Mouse (Mus musculus) left cerebral cortex, adult 2 months (tissue): ENCODE results near the gene Prkg1. TPM values are rescaled to one million over a fixed set of nuclear protein-coding genes. Genes with fewer than 3 reads are reported as not detected.

Source experiments
- DNase-seq, 2 experiments: peaks; one replicate each; pipeline ENCODE4 v3.0.0; 2021 to 2022; ENCODE audit warnings: low spot score in 2 of 2, mixed read lengths in 1 of 2; ENCODE audit errors: extremely low spot score in 1 of 2
- H3K27ac ChIP-seq: fragments of 200-600 bp; 2 replicates; pipeline ENCODE4 v1.8.1; 2022
- H3K4me3 ChIP-seq: fragments of 200-600 bp; 2 replicates; pipeline ENCODE4 v1.8.1; 2022
- CTCF ChIP-seq: fragments of 200-600 bp; IDR thresholded peaks from 2 replicates; pipeline ENCODE4 v1.8.1; 2022; ENCODE audit warnings: antibody characterized with exemption, mild to moderate bottlenecking, moderate library complexity
- intact Hi-C: fragments of 180-260 bp; cut with DNase I; formaldehyde crosslinking; loops from one replicate; pipeline ENCODE4 v1.15.1; 2025
- total RNA-seq, 2 experiments: library from RNA; stranded (reverse); gene quantifications; 2 replicates each; pipeline ENCODE4 v1.2.3; 2021

Gene Prkg1
- total RNA-seq, 2 experiments from 2014 or later, result 18.9 to 21.9 TPM

GRCm38 (mm10) chr19:30842640-30843039, 922.2 kb downstream of the Prkg1 start:
- intact Hi-C loops, result loop anchor here (5.0 to 10.0 kb wide), 5 partner anchors 178 to 915 kb away; partner anchors contain the start of gene Cstf2t
- H3K27ac ChIP-seq, result no peak overlapping the region
- no peak overlapping the region for H3K4me3 ChIP-seq
- TF ChIP-seq CTCF, result no peak
- no peak for DNase-seq

- intact Hi-C loops, result no loop called here
- no peak for TF ChIP-seq CTCF
- DNase-seq, result no peak
These were observed 931.7 kb downstream of the Prkg1 start for GRCm38 (mm10) chr19:30833045-30833651.

GRCm38 (mm10) chr19:30829231-30829775, 935.5 kb downstream of the Prkg1 start:
- intact Hi-C loops, result no loop called here
- no peak for DNase-seq
- no peak for TF ChIP-seq CTCF
- Histone ChIP-seq H3K27ac (no peak overlapping the region), H3K4me3 (no peak overlapping the region)

More at GRCm38 (mm10) chr19:30833045-30833651, 931.7 kb downstream of the Prkg1 start:
- Histone ChIP-seq H3K4me3 (no peak overlapping the region), H3K27ac (no peak overlapping the region)

GRCm38 (mm10) chr19:30827820-30828219, 937.0 kb downstream of the Prkg1 start:
- DNase-seq, result no peak
- intact Hi-C loops, result no loop called here
- Histone ChIP-seq H3K27ac (no peak overlapping the region), H3K4me3 (no peak overlapping the region)
- peak; percentile 29 for TF ChIP-seq CTCF

GRCm38 (mm10) chr19:30826106-30826505, 938.7 kb downstream of the Prkg1 start:
- no peak overlapping the region for H3K27ac ChIP-seq
- no peak overlapping the region for H3K4me3 ChIP-seq
- TF ChIP-seq CTCF, result no peak
- DNase-seq, result no peak
- intact Hi-C loops, result no loop called here

- TF ChIP-seq CTCF, result no peak
- no peak overlapping the region for H3K27ac ChIP-seq
- intact Hi-C loops, result no loop called here
- no peak for DNase-seq
- no peak overlapping the region for H3K4me3 ChIP-seq
These were observed 949.2 kb downstream of the Prkg1 start for GRCm38 (mm10) chr19:30815661-30816060.

GRCm38 (mm10) chr19:30806265-30806664, 958.6 kb downstream of the Prkg1 start:
- intact Hi-C loops, result no loop called here
- no peak for TF ChIP-seq CTCF
- DNase-seq, result no peak
- no peak overlapping the region for H3K4me3 ChIP-seq
- H3K27ac ChIP-seq, result no peak overlapping the region

GRCm38 (mm10) chr19:30780803-30781202, 984.0 kb downstream of the Prkg1 start:
- Histone ChIP-seq H3K4me3 (no peak overlapping the region), H3K27ac (no peak overlapping the region)
- intact Hi-C loops, result no loop called here
- DNase-seq, result no peak
- no peak for TF ChIP-seq CTCF

GRCm38 (mm10) chr19:30768316-30768715, 996.5 kb downstream of the Prkg1 start:
- H3K4me3 ChIP-seq, result no peak overlapping the region
- intact Hi-C loops, result no loop called here
- DNase-seq, result no peak
- no peak for TF ChIP-seq CTCF
- no peak overlapping the region for H3K27ac ChIP-seq

GRCm38 (mm10) chr19:30744426-30744825, 1020.4 kb downstream of the Prkg1 start:
- Histone ChIP-seq H3K27ac (no peak overlapping the region), H3K4me3 (no peak overlapping the region)
- DNase-seq, result no peak
- intact Hi-C loops, result no loop called here
- TF ChIP-seq CTCF, result no peak

- H3K4me3 ChIP-seq, result no peak overlapping the region
- no peak for TF ChIP-seq CTCF
- intact Hi-C loops, result no loop called here
- H3K27ac ChIP-seq, result no peak overlapping the region
- no peak for DNase-seq
These were observed 1065.7 kb downstream of the Prkg1 start for GRCm38 (mm10) chr19:30699130-30699529.

- no peak overlapping the region for H3K4me3 ChIP-seq
- no peak overlapping the region for H3K27ac ChIP-seq
- DNase-seq, result no peak
- intact Hi-C loops, result no loop called here
- TF ChIP-seq CTCF, result no peak
These were observed 1073.6 kb downstream of the Prkg1 start for GRCm38 (mm10) chr19:30691258-30691657.

GRCm38 (mm10) chr19:30690691-30691090, 1074.1 kb downstream of the Prkg1 start:
- DNase-seq, result no peak
- no peak overlapping the region for H3K4me3 ChIP-seq
- no peak overlapping the region for H3K27ac ChIP-seq
- TF ChIP-seq CTCF, result no peak
- intact Hi-C loops, result no loop called here
